Mouse (Mus musculus) CH12.LX (cell line): ENCODE data around the gene Camk2b.
"Not testable (repeated sequence)": the region's sequence is repeated elsewhere in the genome, so short reads cannot be mapped to it uniquely, and the experiment has no call there.

ENCODE experiments used
- CTCF ChIP-seq, 2 experiments: IDR thresholded peaks in 1 of 2; conservative IDR thresholded peaks in 1 of 2; 2 replicates each; pipeline ENCODE4 v1.5.1; 2011 to 2012; ENCODE audit warnings: low read depth in 2 of 2, low read length in 2 of 2, improper control_type of control experiment in 1 of 2, inconsistent platforms in 1 of 2, mild to moderate bottlenecking in 1 of 2, moderate library complexity in 1 of 2
- EP300 ChIP-seq: IDR thresholded peaks from 2 replicates; pipeline ENCODE4 v1.6.1; 2011; ENCODE audit warnings: low read length, improper control_type of control experiment
- POLR2A ChIP-seq: IDR thresholded peaks from 2 replicates; pipeline ENCODE4 v1.6.1; 2011; ENCODE audit warnings: low read depth, mild to moderate bottlenecking, improper control_type of control experiment, low read length
- USF2 ChIP-seq: conservative IDR thresholded peaks from 2 replicates; pipeline ENCODE4 v1.6.1; 2011; ENCODE audit warnings: low read depth, low read length, improper control_type of control experiment

GRCm38 (mm10) chr11:6010751-6011482 lies 55.2 kb downstream of the Camk2b start:
- not testable (repeated sequence) for TF ChIP-seq EP300; USF2; CTCF (conservative IDR thresholded peaks at IDR 0.05 in 1 of 2, IDR thresholded peaks at IDR 0.05 in 1 of 2; ENCODE audit: low read depth in 2 of 2, low read length in 2 of 2); POLR2A
